Mouse (Mus musculus) regulatory T cell (primary cell): Measurements from ENCODE around the gene Celsr1.

Experiments used
- in situ Hi-C: fragments of 300-600 bp; cut with MboI, MseI; formaldehyde crosslinking; loops from one replicate; pipeline ENCODE4 v1.15.1; 2025; ENCODE audit warnings: high pct_unique_total_duplicates

Celsr1 gene

GRCm38 (mm10) chr15:86038802-86039201 lies 5.2 kb upstream of the Celsr1 start:
- in situ Hi-C loops: loop anchor here (5.0 kb wide), 1 partner anchor 127 kb away; no protein-coding TSS in a partner anchor

GRCm38 (mm10) chr15:86035913-86036312 lies 2.3 kb upstream of the Celsr1 start:
- in situ Hi-C loops: loop anchor here (5.0 kb wide), 1 partner anchor 124 kb away; no protein-coding TSS in a partner anchor

GRCm38 (mm10) chr15:86034781-86035360 lies 1.3 kb upstream of the Celsr1 start:
- in situ Hi-C loops: loop anchor here (5.0 kb wide), 1 partner anchor 123 kb away; no protein-coding TSS in a partner anchor

- in situ Hi-C loops: no loop called here
Observed at GRCm38 (mm10) chr15:86034021-86034523, 495 bp upstream of the Celsr1 start.

- in situ Hi-C loops: no loop called here
Observed at GRCm38 (mm10) chr15:86032811-86033190, 776 bp downstream of the Celsr1 start.

- in situ Hi-C loops: loop anchor here (5.0 kb wide), 1 partner anchor 53 kb away; no protein-coding TSS in a partner anchor
Observed at GRCm38 (mm10) chr15:86029981-86030380, 3.6 kb downstream of the Celsr1 start.

GRCm38 (mm10) chr15:86027871-86028270 lies 5.7 kb downstream of the Celsr1 start:
- in situ Hi-C loops: loop anchor here (5.0 kb wide), 1 partner anchor 51 kb away; no protein-coding TSS in a partner anchor

- in situ Hi-C loops: no loop called here
Observed at GRCm38 (mm10) chr15:86021971-86022370, 11.6 kb downstream of the Celsr1 start.

GRCm38 (mm10) chr15:86021301-86021700 lies 12.3 kb downstream of the Celsr1 start:
- in situ Hi-C loops: no loop called here

- in situ Hi-C loops: no loop called here
Observed at GRCm38 (mm10) chr15:86020008-86020407, 13.6 kb downstream of the Celsr1 start.

GRCm38 (mm10) chr15:86018753-86019512 lies 14.6 kb downstream of the Celsr1 start:
- in situ Hi-C loops: no loop called here

- in situ Hi-C loops: no loop called here
Observed at GRCm38 (mm10) chr15:86017336-86017735, 16.2 kb downstream of the Celsr1 start.

- in situ Hi-C loops: no loop called here
Observed at GRCm38 (mm10) chr15:86015860-86016541, 17.6 kb downstream of the Celsr1 start.

GRCm38 (mm10) chr15:86015026-86015425 lies 18.6 kb downstream of the Celsr1 start:
- in situ Hi-C loops: no loop called here

GRCm38 (mm10) chr15:86013656-86014055 lies 19.9 kb downstream of the Celsr1 start:
- in situ Hi-C loops: no loop called here

- in situ Hi-C loops: no loop called here
Observed at GRCm38 (mm10) chr15:86013130-86013529, 20.4 kb downstream of the Celsr1 start.

GRCm38 (mm10) chr15:86007690-86008121 lies 25.9 kb downstream of the Celsr1 start:
- in situ Hi-C loops: no loop called here

- in situ Hi-C loops: no loop called here
Observed at GRCm38 (mm10) chr15:86005691-86006525, 27.7 kb downstream of the Celsr1 start.

GRCm38 (mm10) chr15:86004048-86004447 lies 29.5 kb downstream of the Celsr1 start:
- in situ Hi-C loops: no loop called here

GRCm38 (mm10) chr15:86000706-86001292 lies 32.8 kb downstream of the Celsr1 start:
- in situ Hi-C loops: no loop called here
